Mouse (Mus musculus) naive thymus-derived CD4-positive, alpha-beta T cell, adult 2 months (primary cell): Measurements from ENCODE around the gene Zfp113.

ENCODE experiments used
- DNase-seq: peaks from one replicate; pipeline ENCODE4 v3.0.0-alpha.2; 2011; ENCODE audit warnings: low read depth

Zfp113 gene

GRCm38 (mm10) chr5:138155443-138155976 is at the start of gene Zfp113:
Zfp113 (minus strand) TSS chr5:138155744.
- DNase-seq: peak; percentile 93

GRCm38 (mm10) chr5:138202086-138202485 is 46.5 kb upstream of the Zfp113 start:
- no peak for DNase-seq

- no peak for DNase-seq
Measured at GRCm38 (mm10) chr5:138199576-138199975, 44.0 kb upstream of the Zfp113 start.

- DNase-seq: no peak
Measured at GRCm38 (mm10) chr5:138195463-138195862, 39.9 kb upstream of the Zfp113 start.

GRCm38 (mm10) chr5:138194755-138195345 is 39.3 kb upstream of the Zfp113 start:
- DNase-seq: no peak

- peak; percentile 82 for DNase-seq
Measured at GRCm38 (mm10) chr5:138193771-138194727, 38.5 kb upstream of the Zfp113 start, which contains the start of gene Mblac1. Mblac1 (plus strand) TSS chr5:138194314.

GRCm38 (mm10) chr5:138187661-138188306 is 32.2 kb upstream of the Zfp113 start:
- DNase-seq: no peak

GRCm38 (mm10) chr5:138186950-138187638 is 31.6 kb upstream of the Zfp113 start, which contains the start of the genes Taf6 and Cnpy4:
Taf6 (minus strand) TSS chr5:138187451.
Cnpy4 (plus strand) TSS chr5:138187485.
- peak; percentile 97 for DNase-seq

- no peak for DNase-seq
Measured at GRCm38 (mm10) chr5:138173217-138173616, 17.7 kb upstream of the Zfp113 start.

GRCm38 (mm10) chr5:138171695-138172491 is 16.3 kb upstream of the Zfp113 start, which contains the start of the genes Ap4m1 and Mcm7:
Ap4m1 (plus strand) TSS chr5:138172002.
Mcm7 (minus strand) TSS chr5:138172422.
- peak; percentile 94 for DNase-seq

GRCm38 (mm10) chr5:138170936-138171561 is 15.5 kb upstream of the Zfp113 start:
- DNase-seq: peak; percentile 93

GRCm38 (mm10) chr5:138165594-138165993 is 10.1 kb upstream of the Zfp113 start:
- DNase-seq: no peak

GRCm38 (mm10) chr5:138163610-138164009 is 8.1 kb upstream of the Zfp113 start:
- DNase-seq: no peak

GRCm38 (mm10) chr5:138163046-138163445 is 7.5 kb upstream of the Zfp113 start:
- no peak for DNase-seq

GRCm38 (mm10) chr5:138160842-138161665 is 5.5 kb upstream of the Zfp113 start, which contains the start of gene Cops6:
Cops6 (plus strand) TSS chr5:138161071.
- DNase-seq: peak; percentile 95

GRCm38 (mm10) chr5:138160224-138160762 is 4.7 kb upstream of the Zfp113 start:
- no peak for DNase-seq

- DNase-seq: no peak
Measured at GRCm38 (mm10) chr5:138154390-138154789, 1.2 kb downstream of the Zfp113 start.

- no peak for DNase-seq
Measured at GRCm38 (mm10) chr5:138138585-138138984, 17.0 kb downstream of the Zfp113 start.
